Mouse (Mus musculus): Measurements from ENCODE around the gene Dusp1. TPM values are rescaled to one million over a fixed set of nuclear protein-coding genes. Genes with fewer than 3 reads are reported as not detected.

Dusp1 gene
- polyA plus RNA-seq (2016; fragmentation: Nextera tagmentation; extraction: Ambion mirVana) = 22.5 and 23.3 TPM in 2 replicates

DNA sequence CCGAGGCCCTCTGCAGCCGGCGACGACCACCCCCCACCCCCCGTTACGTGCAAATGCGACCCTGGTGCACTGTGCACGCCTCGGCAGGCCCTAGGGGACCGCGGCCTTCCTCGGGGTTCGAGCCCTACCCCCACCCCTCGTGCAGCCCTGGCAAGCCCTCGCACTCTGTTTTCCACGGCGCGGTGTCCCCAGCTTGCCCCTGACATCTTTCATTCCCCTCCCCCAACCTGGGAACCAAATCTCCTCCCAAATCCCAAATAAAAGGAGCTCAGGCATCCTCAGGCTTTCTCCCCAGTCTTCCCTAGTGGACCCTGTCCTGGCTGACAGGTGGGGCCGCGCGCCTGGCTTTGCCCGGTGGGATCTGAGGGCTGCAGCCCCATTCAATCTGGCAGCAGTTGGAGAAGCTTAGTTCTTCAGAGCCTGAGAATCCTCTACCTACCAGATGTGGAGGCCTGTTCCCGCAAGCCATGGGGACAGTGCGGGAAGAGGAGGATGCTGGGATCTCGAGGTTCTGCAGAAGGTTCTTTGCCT, at the start of gene Dusp1:
Dusp1 (minus strand) TSS at position 478 of the 531 bp plus-strand sequence.
- Histone ChIP-seq H3K9me3 (peaks cover 8% of the 10 kb centered on the region), H3K4me1 (peaks cover 33% of the 10 kb centered on the region), H3K27ac (replicated peaks) (peak within 1 kb of the TSS; percentile 92), H3K36me3 (replicated peaks) (peaks cover 37% of the 10 kb centered on the region), H3K27me3 (replicated peaks; ENCODE audit: low read depth, poor library complexity, severe bottlenecking) (no peaks in the 10 kb centered on the region), H3K4me3 (peak within 1 kb of the TSS; percentile 91)
- WGBS = 2% methylated on average over 25 of the region's 25 CpGs
- DNase-seq (ENCODE audit: low spot score) = no peak

GRCm38 (mm10) chr17:26611328-26611727, 49.4 kb upstream of the Dusp1 start:
- DNase-seq (ENCODE audit: low spot score) = no peak
- Histone ChIP-seq H3K4me1 (no peaks in the 10 kb centered on the region), H3K9me3 (no peaks in the 10 kb centered on the region), H3K27ac (replicated peaks) (no peak overlapping the region), H3K4me3 (no peak overlapping the region), H3K36me3 (replicated peaks) (peaks cover 85% of the 10 kb centered on the region), H3K27me3 (replicated peaks; ENCODE audit: low read depth, poor library complexity, severe bottlenecking) (no peaks in the 10 kb centered on the region)
- WGBS = 81% methylated on average over 7 of the region's 7 CpGs

- H3K36me3 ChIP-seq (replicated peaks) = peaks cover 85% of the 10 kb centered on the region
- H3K4me3 ChIP-seq = no peak overlapping the region
- WGBS = 89% methylated on average over 8 of the region's 8 CpGs
- no peaks in the 10 kb centered on the region for H3K27me3 ChIP-seq (replicated peaks; ENCODE audit: low read depth, poor library complexity, severe bottlenecking)
- no peaks in the 10 kb centered on the region for H3K9me3 ChIP-seq
- no peak for DNase-seq (ENCODE audit: low spot score)
- no peak overlapping the region for H3K27ac ChIP-seq (replicated peaks)
- no peaks in the 10 kb centered on the region for H3K4me1 ChIP-seq
Measured at GRCm38 (mm10) chr17:26609820-26610219, 47.9 kb upstream of the Dusp1 start.

GRCm38 (mm10) chr17:26608877-26609276, 46.9 kb upstream of the Dusp1 start:
- H3K27me3 ChIP-seq (replicated peaks; ENCODE audit: low read depth, poor library complexity, severe bottlenecking) = no peaks in the 10 kb centered on the region
- 95% methylated on average over 8 of the region's 8 CpGs for WGBS
- peaks cover 77% of the 10 kb centered on the region for H3K36me3 ChIP-seq (replicated peaks)
- H3K27ac ChIP-seq (replicated peaks) = no peak overlapping the region
- no peaks in the 10 kb centered on the region for H3K9me3 ChIP-seq
- DNase-seq (ENCODE audit: low spot score) = no peak
- H3K4me3 ChIP-seq = no peak overlapping the region
- no peaks in the 10 kb centered on the region for H3K4me1 ChIP-seq

DNA sequence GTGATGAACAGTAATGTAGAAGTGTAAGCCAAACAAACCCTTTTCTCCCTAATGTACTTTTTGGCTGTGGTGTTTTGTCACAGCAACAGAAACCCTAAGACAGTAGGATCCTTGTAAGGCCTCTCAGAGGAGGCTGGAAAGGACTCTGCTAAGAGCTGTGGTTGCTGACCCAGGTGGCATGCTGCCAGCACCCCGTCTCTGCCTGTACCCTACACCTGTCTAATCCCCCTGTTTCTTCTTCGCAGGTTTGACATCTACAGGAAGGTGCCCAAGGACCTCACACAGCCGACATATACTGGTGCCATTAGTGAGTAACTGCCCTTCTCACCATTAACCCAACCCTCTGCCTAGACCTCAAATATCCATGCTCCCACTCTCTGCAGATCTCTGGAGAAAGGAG, 46.4 kb upstream of the Dusp1 start:
- WGBS = 89% methylated on average over 3 of the region's 3 CpGs
- H3K27me3 ChIP-seq (replicated peaks; ENCODE audit: low read depth, poor library complexity, severe bottlenecking) = no peaks in the 10 kb centered on the region
- H3K36me3 ChIP-seq (replicated peaks) = peaks cover 77% of the 10 kb centered on the region
- H3K27ac ChIP-seq (replicated peaks) = no peak overlapping the region
- no peak overlapping the region for H3K4me3 ChIP-seq
- H3K9me3 ChIP-seq = no peaks in the 10 kb centered on the region
- H3K4me1 ChIP-seq = no peaks in the 10 kb centered on the region
- no peak for DNase-seq (ENCODE audit: low spot score)

- peaks cover 68% of the 10 kb centered on the region for H3K36me3 ChIP-seq (replicated peaks)
- WGBS = 84% methylated on average over 2 of the region's 2 CpGs
Measured at GRCm38 (mm10) chr17:26606516-26606915, 44.6 kb upstream of the Dusp1 start.

DNA sequence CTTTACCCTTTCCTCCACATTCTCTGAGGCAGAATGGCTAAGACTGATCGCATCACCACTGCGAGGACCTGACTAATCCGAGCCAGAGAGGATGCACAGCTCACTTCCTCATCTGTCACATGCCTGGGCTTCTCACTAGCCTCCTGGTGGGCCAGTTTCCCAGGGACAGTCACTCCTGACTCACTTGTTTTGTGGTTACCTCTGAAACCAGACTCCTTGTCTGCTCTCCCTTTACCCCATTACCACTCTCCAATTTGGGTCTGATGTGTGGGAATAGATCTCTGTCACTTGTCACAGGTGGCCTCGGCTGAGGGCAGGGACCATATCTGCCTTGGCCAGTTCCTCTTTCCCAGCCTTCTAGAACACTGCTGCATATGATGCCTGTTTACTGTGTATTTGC, 43.7 kb upstream of the Dusp1 start:
- Histone ChIP-seq H3K4me3 (no peak overlapping the region), H3K4me1 (peaks cover 23% of the 10 kb centered on the region), H3K9me3 (no peaks in the 10 kb centered on the region), H3K36me3 (replicated peaks) (peaks cover 63% of the 10 kb centered on the region), H3K27ac (replicated peaks) (no peak overlapping the region), H3K27me3 (replicated peaks; ENCODE audit: low read depth, poor library complexity, severe bottlenecking) (no peaks in the 10 kb centered on the region)
- DNase-seq (ENCODE audit: low spot score) = no peak
- 88% methylated on average over 4 of the region's 4 CpGs for WGBS

More at GRCm38 (mm10) chr17:26606516-26606915, 44.6 kb upstream of the Dusp1 start:
- no peak for DNase-seq (ENCODE audit: low spot score)
- no peaks in the 10 kb centered on the region for H3K27me3 ChIP-seq (replicated peaks; ENCODE audit: low read depth, poor library complexity, severe bottlenecking)
- H3K4me1 ChIP-seq = peaks cover 17% of the 10 kb centered on the region
- H3K9me3 ChIP-seq = no peaks in the 10 kb centered on the region
- no peak overlapping the region for H3K27ac ChIP-seq (replicated peaks)
- H3K4me3 ChIP-seq = no peak overlapping the region

GRCm38 (mm10) chr17:26603311-26603710, 41.4 kb upstream of the Dusp1 start:
- Histone ChIP-seq H3K4me1 (peaks cover 23% of the 10 kb centered on the region), H3K27ac (replicated peaks) (no peak overlapping the region), H3K36me3 (replicated peaks) (peaks cover 43% of the 10 kb centered on the region), H3K9me3 (no peaks in the 10 kb centered on the region), H3K27me3 (replicated peaks; ENCODE audit: low read depth, poor library complexity, severe bottlenecking) (no peaks in the 10 kb centered on the region), H3K4me3 (no peak overlapping the region)
- WGBS = 87% methylated on average over 8 of the region's 8 CpGs
- no peak for DNase-seq (ENCODE audit: low spot score)

- H3K4me1 ChIP-seq = peaks cover 23% of the 10 kb centered on the region
- DNase-seq (ENCODE audit: low spot score) = no peak
- H3K27ac ChIP-seq (replicated peaks) = no peak overlapping the region
- no peaks in the 10 kb centered on the region for H3K27me3 ChIP-seq (replicated peaks; ENCODE audit: low read depth, poor library complexity, severe bottlenecking)
- no peaks in the 10 kb centered on the region for H3K9me3 ChIP-seq
- H3K4me3 ChIP-seq = no peak overlapping the region
- WGBS = 78% methylated on average over 12 of the region's 12 CpGs
- peaks cover 40% of the 10 kb centered on the region for H3K36me3 ChIP-seq (replicated peaks)
Measured at GRCm38 (mm10) chr17:26602371-26602885, 40.5 kb upstream of the Dusp1 start.

- no peaks in the 10 kb centered on the region for H3K9me3 ChIP-seq
- peaks cover 39% of the 10 kb centered on the region for H3K36me3 ChIP-seq (replicated peaks)
- peaks cover 26% of the 10 kb centered on the region for H3K4me1 ChIP-seq
- 57% methylated on average over 6 of the region's 6 CpGs for WGBS
- no peak overlapping the region for H3K4me3 ChIP-seq
- no peak for DNase-seq (ENCODE audit: low spot score)
- H3K27me3 ChIP-seq (replicated peaks; ENCODE audit: low read depth, poor library complexity, severe bottlenecking) = no peaks in the 10 kb centered on the region
- H3K27ac ChIP-seq (replicated peaks) = peak overlapping the region; percentile 61; the same call in 1 of the 2 replicates
Measured at GRCm38 (mm10) chr17:26601926-26602325, 40.0 kb upstream of the Dusp1 start.

- 75% methylated on average over 6 of the region's 6 CpGs for WGBS
- DNase-seq (ENCODE audit: low spot score) = no peak
- Histone ChIP-seq H3K36me3 (replicated peaks) (peaks cover 37% of the 10 kb centered on the region), H3K27me3 (replicated peaks; ENCODE audit: low read depth, poor library complexity, severe bottlenecking) (no peaks in the 10 kb centered on the region), H3K4me1 (peaks cover 30% of the 10 kb centered on the region), H3K27ac (replicated peaks) (peak overlapping the region; percentile 61; the same call in 1 of the 2 replicates), H3K9me3 (no peaks in the 10 kb centered on the region), H3K4me3 (no peak overlapping the region)
Measured at GRCm38 (mm10) chr17:26601514-26601913, 39.6 kb upstream of the Dusp1 start.

DNA sequence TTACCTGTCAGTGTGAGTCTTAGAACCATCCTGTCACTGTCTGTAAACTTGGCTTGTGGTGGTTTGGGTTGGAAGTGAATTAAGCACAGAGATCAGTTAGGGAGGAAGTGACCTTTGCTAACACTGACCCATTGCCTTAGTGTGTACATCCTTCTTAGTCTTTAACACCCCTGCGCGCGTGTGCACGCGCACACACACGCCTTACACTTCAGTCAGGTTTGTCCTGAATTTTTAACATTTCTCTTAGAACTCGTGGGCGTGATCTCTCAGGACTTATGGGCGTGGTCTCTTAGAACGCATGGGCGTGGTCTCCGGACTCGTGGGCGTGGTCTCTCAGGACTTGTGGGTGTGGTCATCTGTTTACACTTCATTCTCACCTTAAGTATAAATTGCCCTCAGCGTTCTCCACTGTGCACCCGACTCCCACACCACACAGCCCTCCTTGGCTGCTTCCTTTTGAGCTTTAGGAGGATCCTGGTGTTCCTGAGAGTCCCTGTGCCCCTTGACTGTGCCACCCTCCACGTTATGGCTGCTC, 39.1 kb upstream of the Dusp1 start:
- peaks cover 35% of the 10 kb centered on the region for H3K36me3 ChIP-seq (replicated peaks)
- peaks cover 36% of the 10 kb centered on the region for H3K4me1 ChIP-seq
- WGBS = 69% methylated on average over 17 of the region's 17 CpGs
- H3K27ac ChIP-seq (replicated peaks) = peak overlapping the region; percentile 61; the same call in 1 of the 2 replicates
- no peak for DNase-seq (ENCODE audit: low spot score)
- no peaks in the 10 kb centered on the region for H3K27me3 ChIP-seq (replicated peaks; ENCODE audit: low read depth, poor library complexity, severe bottlenecking)
- H3K9me3 ChIP-seq = no peaks in the 10 kb centered on the region
- H3K4me3 ChIP-seq = no peak overlapping the region

GRCm38 (mm10) chr17:26598845-26599244, 36.9 kb upstream of the Dusp1 start:
- WGBS = 93% methylated on average over 5 of the region's 5 CpGs

More at GRCm38 (mm10) chr17:26598845-26599244, 36.9 kb upstream of the Dusp1 start:
- no peaks in the 10 kb centered on the region for H3K9me3 ChIP-seq
- H3K4me3 ChIP-seq = no peak overlapping the region
- H3K27ac ChIP-seq (replicated peaks) = no peak overlapping the region
- H3K4me1 ChIP-seq = peaks cover 46% of the 10 kb centered on the region
- DNase-seq (ENCODE audit: low spot score) = no peak
- H3K36me3 ChIP-seq (replicated peaks) = peaks cover 37% of the 10 kb centered on the region
- no peaks in the 10 kb centered on the region for H3K27me3 ChIP-seq (replicated peaks; ENCODE audit: low read depth, poor library complexity, severe bottlenecking)
